Mouse (Mus musculus) cerebellum, postnatal 36 days (tissue): ENCODE measurements around the gene Gbf1.
A peak's percentile ranks its signal among the peaks of the same experiment; 100 is the strongest.

Source experiments
- DNase-seq, 2 experiments: peaks; one replicate each; pipeline ENCODE4 v3.0.0; 2021 to 2022; ENCODE audit warnings: mixed read lengths in 2 of 2

Gene Gbf1

GRCm38 (mm10) chr19:46332721-46333339, 180.5 kb downstream of the Gbf1 start:
- DNase-seq, result no peak

GRCm38 (mm10) chr19:46333906-46334305, 181.6 kb downstream of the Gbf1 start:
- peak; percentile 73 to 74 for DNase-seq
